Mouse (Mus musculus): ENCODE data around the gene Jag2. TPM values are rescaled to one million over a fixed set of nuclear protein-coding genes. Genes with fewer than 3 reads are reported as not detected.

The Jag2 gene
- polyA plus RNA-seq, 1 experiment from 2014 or later, result 0.14 TPM

GRCm38 (mm10) chr12:112866467-112867080 is 63.0 kb downstream of the Jag2 start:
- Histone ChIP-seq H3K36me3 (replicated peaks; ENCODE audit: insufficient read depth, low read length) (no peaks in the 10 kb centered on the region), H3K9me3 (ENCODE audit: low read length) (no peaks in the 10 kb centered on the region), H3K4me3 (ENCODE audit: low read depth, low read length) (no peak overlapping the region), H3K27ac (ENCODE audit: low read depth) (peak overlapping the region; percentile 29; the same call in 1 of the 2 replicates), H3K4me1 (ENCODE audit: insufficient read depth) (peaks cover 20% of the 10 kb centered on the region), H3K9ac (replicated peaks) (no peak overlapping the region), H3K4me2 (ENCODE audit: low read depth, low read length) (no peak overlapping the region), H3K27me3 (ENCODE audit: insufficient read depth, low read length) (peaks cover 6% of the 10 kb centered on the region)
- TF ChIP-seq CTCF (IDR thresholded peaks at IDR 0.05; ENCODE audit: low read depth), result no peak
- no peak for TF ChIP-seq EP300 (IDR thresholded peaks at IDR 0.05; ENCODE audit: low read depth)
- WGBS (ENCODE audit: insufficient replicate concordance), result 65% methylated on average over 8 of the region's 8 CpGs
- ATAC-seq (no peak), DNase-seq (no peak)

- Histone ChIP-seq H3K27me3 (ENCODE audit: insufficient read depth, low read length) (no peaks in the 10 kb centered on the region), H3K4me1 (ENCODE audit: insufficient read depth) (peaks cover 18% of the 10 kb centered on the region), H3K4me3 (ENCODE audit: low read depth, low read length) (no peak overlapping the region), H3K9me3 (ENCODE audit: low read length) (no peaks in the 10 kb centered on the region), H3K9ac (replicated peaks) (no peak overlapping the region), H3K27ac (ENCODE audit: low read depth) (no peak overlapping the region), H3K36me3 (replicated peaks; ENCODE audit: insufficient read depth, low read length) (no peaks in the 10 kb centered on the region), H3K4me2 (ENCODE audit: low read depth, low read length) (no peak overlapping the region)
- no peak for DNase-seq
- no peak for ATAC-seq
- 49% methylated on average over 7 of the region's 7 CpGs for WGBS (ENCODE audit: insufficient replicate concordance)
- TF ChIP-seq CTCF (IDR thresholded peaks at IDR 0.05; ENCODE audit: low read depth) (no peak), EP300 (IDR thresholded peaks at IDR 0.05; ENCODE audit: low read depth) (no peak)
Measured at GRCm38 (mm10) chr12:112864804-112865203, 64.8 kb downstream of the Jag2 start.

GRCm38 (mm10) chr12:112861911-112862321 is 67.7 kb downstream of the Jag2 start:
- ATAC-seq (no peak), DNase-seq (no peak)
- peaks cover 11% of the 10 kb centered on the region for H3K4me1 ChIP-seq (ENCODE audit: insufficient read depth)
- no peaks in the 10 kb centered on the region for H3K27me3 ChIP-seq (ENCODE audit: insufficient read depth, low read length)
- WGBS (ENCODE audit: insufficient replicate concordance), result 55% methylated on average over 9 of the region's 9 CpGs
- no peak overlapping the region for H3K4me2 ChIP-seq (ENCODE audit: low read depth, low read length)
- H3K4me3 ChIP-seq (ENCODE audit: low read depth, low read length), result no peak overlapping the region
- no peaks in the 10 kb centered on the region for H3K36me3 ChIP-seq (replicated peaks; ENCODE audit: insufficient read depth, low read length)
- no peak overlapping the region for H3K27ac ChIP-seq (ENCODE audit: low read depth)
- TF ChIP-seq CTCF (IDR thresholded peaks at IDR 0.05; ENCODE audit: low read depth) (no peak), EP300 (IDR thresholded peaks at IDR 0.05; ENCODE audit: low read depth) (no peak)
- no peaks in the 10 kb centered on the region for H3K9me3 ChIP-seq (ENCODE audit: low read length)
- no peak overlapping the region for H3K9ac ChIP-seq (replicated peaks)

- Histone ChIP-seq H3K4me3 (ENCODE audit: low read depth, low read length) (no peak overlapping the region), H3K27me3 (ENCODE audit: insufficient read depth, low read length) (no peaks in the 10 kb centered on the region), H3K9ac (replicated peaks) (peak overlapping the region; percentile 21; the same call in 1 of the 2 replicates), H3K36me3 (replicated peaks; ENCODE audit: insufficient read depth, low read length) (no peaks in the 10 kb centered on the region), H3K27ac (ENCODE audit: low read depth) (no peak overlapping the region; the same call in 1 of the 2 replicates), H3K4me1 (ENCODE audit: insufficient read depth) (peaks cover 9% of the 10 kb centered on the region), H3K4me2 (ENCODE audit: low read depth, low read length) (peak overlapping the region; percentile 40), H3K9me3 (ENCODE audit: low read length) (no peaks in the 10 kb centered on the region)
- DNase-seq, result no peak
- 41% methylated on average over 7 of the region's 7 CpGs for WGBS (ENCODE audit: insufficient replicate concordance)
- ATAC-seq, result peak; percentile 40
- TF ChIP-seq EP300 (IDR thresholded peaks at IDR 0.05; ENCODE audit: low read depth), result no peak
- no peak for TF ChIP-seq CTCF (IDR thresholded peaks at IDR 0.05; ENCODE audit: low read depth)
Measured at GRCm38 (mm10) chr12:112860765-112861164, 68.8 kb downstream of the Jag2 start.

GRCm38 (mm10) chr12:112859930-112860329 is 69.6 kb downstream of the Jag2 start:
- H3K4me1 ChIP-seq (ENCODE audit: insufficient read depth), result peaks cover 9% of the 10 kb centered on the region
- H3K9me3 ChIP-seq (ENCODE audit: low read length), result no peaks in the 10 kb centered on the region
- H3K9ac ChIP-seq (replicated peaks), result peak overlapping the region; percentile 21; the same call in 1 of the 2 replicates
- TF ChIP-seq CTCF (IDR thresholded peaks at IDR 0.05; ENCODE audit: low read depth) (no peak), EP300 (IDR thresholded peaks at IDR 0.05; ENCODE audit: low read depth) (no peak)
- H3K4me3 ChIP-seq (ENCODE audit: low read depth, low read length), result no peak overlapping the region
- 34% methylated on average over 8 of the region's 8 CpGs for whole genome bisulfite sequencing (ENCODE audit: insufficient replicate concordance)
- ATAC-seq, result no peak
- H3K36me3 ChIP-seq (replicated peaks; ENCODE audit: insufficient read depth, low read length), result no peaks in the 10 kb centered on the region
- peak overlapping the region; percentile 40 for H3K4me2 ChIP-seq (ENCODE audit: low read depth, low read length)
- no peak for DNase-seq
- peak overlapping the region; percentile 24; the same call in 1 of the 2 replicates for H3K27ac ChIP-seq (ENCODE audit: low read depth)
- no peaks in the 10 kb centered on the region for H3K27me3 ChIP-seq (ENCODE audit: insufficient read depth, low read length)

- Histone ChIP-seq H3K4me2 (ENCODE audit: low read depth, low read length) (no peak overlapping the region), H3K36me3 (replicated peaks; ENCODE audit: insufficient read depth, low read length) (no peaks in the 10 kb centered on the region), H3K27me3 (ENCODE audit: insufficient read depth, low read length) (no peaks in the 10 kb centered on the region), H3K27ac (ENCODE audit: low read depth) (no peak overlapping the region), H3K9ac (replicated peaks) (no peak overlapping the region), H3K4me1 (ENCODE audit: insufficient read depth) (peaks cover 9% of the 10 kb centered on the region), H3K9me3 (ENCODE audit: low read length) (no peaks in the 10 kb centered on the region), H3K4me3 (ENCODE audit: low read depth, low read length) (no peak overlapping the region)
- no peak for DNase-seq
- WGBS (ENCODE audit: insufficient replicate concordance), result 79% methylated on average over 9 of the region's 9 CpGs
- no peak for TF ChIP-seq EP300 (IDR thresholded peaks at IDR 0.05; ENCODE audit: low read depth)
- no peak for TF ChIP-seq CTCF (IDR thresholded peaks at IDR 0.05; ENCODE audit: low read depth)
- no peak for ATAC-seq
Measured at GRCm38 (mm10) chr12:112858581-112859336, 70.8 kb downstream of the Jag2 start.

Small RNA genes lying within 50 kb of the gene (microRNA-seq; reads per million reads assigned to microRNA genes)
- gene Mir6941, result not detected

Other genes starting within 250 kb of the Jag2 start
- 4.0 and 4.8 TPM in 2 replicates for gene Cep170b, start 209.3 kb downstream of the Jag2 start, polyA plus RNA-seq (2015; fragmentation: Nextera tagmentation; extraction: Ambion mirVana)
- 20.9 and 22.4 TPM in 2 replicates for gene Pld4, start 169.1 kb downstream of the Jag2 start, polyA plus RNA-seq (2015; fragmentation: Nextera tagmentation; extraction: Ambion mirVana)
- gene Ahnak2, start 127.1 kb downstream of the Jag2 start, polyA plus RNA-seq (2015; fragmentation: Nextera tagmentation; extraction: Ambion mirVana), result 0.22 and 0.36 TPM in 2 replicates
- 0.69 TPM in 2 replicates for gene Clba1, start 120.8 kb downstream of the Jag2 start, polyA plus RNA-seq (2015; fragmentation: Nextera tagmentation; extraction: Ambion mirVana)
- 29.8 and 30.4 TPM in 2 replicates for gene Cdca4, start 100.4 kb downstream of the Jag2 start, polyA plus RNA-seq (2015; fragmentation: Nextera tagmentation; extraction: Ambion mirVana)
- gene Gpr132, start 61.5 kb downstream of the Jag2 start, polyA plus RNA-seq (2015; fragmentation: Nextera tagmentation; extraction: Ambion mirVana), result 0.26 and 0.34 TPM in 2 replicates
- gene Nudt14, start 12.3 kb upstream of the Jag2 start, polyA plus RNA-seq (2015; fragmentation: Nextera tagmentation; extraction: Ambion mirVana), result 30.0 and 30.6 TPM in 2 replicates
- gene Btbd6, start 46.7 kb upstream of the Jag2 start, polyA plus RNA-seq (2015; fragmentation: Nextera tagmentation; extraction: Ambion mirVana), result 4.1 and 4.7 TPM in 2 replicates
- gene Brf1, start 70.9 kb upstream of the Jag2 start, polyA plus RNA-seq (2015; fragmentation: Nextera tagmentation; extraction: Ambion mirVana), result 17.0 and 18.4 TPM in 2 replicates
- gene Pacs2, start 84.7 kb upstream of the Jag2 start, polyA plus RNA-seq (2015; fragmentation: Nextera tagmentation; extraction: Ambion mirVana), result 3.9 and 4.0 TPM in 2 replicates
- gene Tex22, start 144.7 kb upstream of the Jag2 start, polyA plus RNA-seq (2015; fragmentation: Nextera tagmentation; extraction: Ambion mirVana), result not detected in 2 replicates
- 3.6 and 3.9 TPM in 2 replicates for gene Mta1, start 168.5 kb upstream of the Jag2 start, polyA plus RNA-seq (2015; fragmentation: Nextera tagmentation; extraction: Ambion mirVana)
- 65.1 and 67.4 TPM in 2 replicates for gene Crip2, start 210.5 kb upstream of the Jag2 start, polyA plus RNA-seq (2015; fragmentation: Nextera tagmentation; extraction: Ambion mirVana)
- 174 and 181 TPM in 2 replicates for gene Crip1, start 216.5 kb upstream of the Jag2 start, polyA plus RNA-seq (2015; fragmentation: Nextera tagmentation; extraction: Ambion mirVana)
- gene Tedc1, start 226.6 kb upstream of the Jag2 start, polyA plus RNA-seq (2015; fragmentation: Nextera tagmentation; extraction: Ambion mirVana), result 3.9 and 4.6 TPM in 2 replicates

Measured in liver, postnatal 0 days (tissue).